24 mouse cellular contexts compared by ENCODE assay signal in genomic region chr16:19464365-19464764, GRCm38 (mm10). TPM values are rescaled to one million over a fixed set of nuclear protein-coding genes. Genes with fewer than 3 reads are reported as not detected.
"Had no signal": no experiment of that assay in that cellular context is flagged by ENCODE, and none has a peak within 500 bp of the region (broad histone marks: within the 10 kb centered on the region; RNA-seq: fewer than 3 reads in every experiment).

No protein-coding gene starts in this region.

- H3K36me3 ChIP-seq: midbrain, embryonic 10.5 days; midbrain, embryonic 12.5 days; neural tube, embryonic 13.5 days; neural tube, embryonic 15.5 days had no signal

- H3K27ac ChIP-seq: midbrain, embryonic 10.5 days; midbrain, embryonic 12.5 days; neural tube, embryonic 13.5 days; neural tube, embryonic 15.5 days had no signal

- H3K4me2 ChIP-seq: lung, embryonic 14.5 days; midbrain, embryonic 12.5 days; neural tube, embryonic 13.5 days; neural tube, embryonic 15.5 days had no signal

- ATAC-seq: midbrain, embryonic 16.5 days had no signal

- H3K4me3 ChIP-seq: midbrain, embryonic 10.5 days; midbrain, embryonic 12.5 days; myocyte; neural tube, embryonic 13.5 days; neural tube, embryonic 15.5 days had no signal

- H3K4me1 ChIP-seq: midbrain, embryonic 10.5 days; midbrain, embryonic 12.5 days; neural tube, embryonic 13.5 days; neural tube, embryonic 15.5 days had no signal

- H3K27me3 ChIP-seq: midbrain, embryonic 12.5 days; neural tube, embryonic 13.5 days; neural tube, embryonic 15.5 days had no signal

- DNase-seq: lung, embryonic 14.5 days; lung, postnatal 10 days; lung, postnatal 4 days; midbrain, embryonic 14.5 days; retina, postnatal 1 day; right cerebral cortex, adult 18-20 months; right cerebral cortex, postnatal 25 days; right cerebral cortex, postnatal 4 days; spleen, adult 18-20 months; thymus, adult 18-20 months; thymus, postnatal 14 days; thymus, postnatal 36 days had no signal

- H3K9me3 ChIP-seq: midbrain, embryonic 12.5 days; neural tube, embryonic 13.5 days; neural tube, embryonic 15.5 days had no signal

- H3K9ac ChIP-seq: lung, embryonic 14.5 days; midbrain, embryonic 12.5 days; neural tube, embryonic 13.5 days; neural tube, embryonic 15.5 days had no signal

RNA-seq across cellular contexts. Expression of gene Olfr166, which starts 19.1 kb away (rescaled TPM):
- polyA plus RNA-seq: lung, embryonic 14.5 days; lung, embryonic 16.5 days; midbrain, embryonic 10.5 days; midbrain, embryonic 12.5 days; midbrain, embryonic 14.5 days; midbrain, embryonic 16.5 days; myocyte; neural tube, embryonic 11.5 days; neural tube, embryonic 13.5 days; neural tube, embryonic 15.5 days; small intestine, adult 2 months; stomach, embryonic 14.5 days; stomach, embryonic 16.5 days; thymus, postnatal 0 days had no signal

RNA-seq across cellular contexts. Expression of gene Olfr165, which starts 41.4 kb away (rescaled TPM):
- polyA plus RNA-seq: lung, embryonic 14.5 days; lung, embryonic 16.5 days; midbrain, embryonic 10.5 days; midbrain, embryonic 12.5 days; midbrain, embryonic 14.5 days; midbrain, embryonic 16.5 days; myocyte; neural tube, embryonic 11.5 days; neural tube, embryonic 13.5 days; neural tube, embryonic 15.5 days; stomach, embryonic 14.5 days; stomach, embryonic 16.5 days; thymus, postnatal 0 days had no signal

RNA-seq across cellular contexts. Expression of gene Olfr167, which starts 57.7 kb away (rescaled TPM):
- polyA plus RNA-seq: lung, embryonic 14.5 days; lung, embryonic 16.5 days; midbrain, embryonic 10.5 days; midbrain, embryonic 12.5 days; midbrain, embryonic 14.5 days; midbrain, embryonic 16.5 days; myocyte; neural tube, embryonic 11.5 days; neural tube, embryonic 13.5 days; neural tube, embryonic 15.5 days; small intestine, adult 2 months; stomach, embryonic 14.5 days; stomach, embryonic 16.5 days; thymus, postnatal 0 days had no signal
